Mouse (Mus musculus) ES-E14 (cell line): Measurements from ENCODE around the gene Fem1a. TPM values are rescaled to one million over a fixed set of nuclear protein-coding genes. Genes with fewer than 3 reads are reported as not detected.
A peak's percentile ranks its signal among the peaks of the same experiment; 100 is the strongest.

Experiments used
- DNase-seq: peaks from one replicate; pipeline ENCODE4 v3.0.0-alpha.2; 2013; ENCODE audit warnings: low read depth, low spot score
- H3K27ac ChIP-seq: 2 replicates; pipeline ENCODE4 v1.5.1; 2012; ENCODE audit warnings: low read depth, mild to moderate bottlenecking, low read length, moderate library complexity, mixed read lengths; ENCODE audit not compliant: poor library complexity, insufficient read depth, severe bottlenecking
- H3K36me3 ChIP-seq: 2 replicates; pipeline ENCODE4 v1.6.1; 2012; ENCODE audit warnings: mild to moderate bottlenecking, low read length, moderate library complexity, mixed read lengths; ENCODE audit not compliant: control insufficient read depth, poor library complexity, insufficient read depth, severe bottlenecking
- H3K4me1 ChIP-seq, 2 experiments: fragments of 150-350 bp in 1 of 2; sonication (generic) in 1 of 2; 2 replicates each; pipeline ENCODE4 v1.6.1; 2012; ENCODE audit warnings: low read length in 2 of 2, mild to moderate bottlenecking in 1 of 2, mixed read lengths in 1 of 2; ENCODE audit not compliant: control insufficient read depth in 2 of 2, insufficient read depth in 2 of 2, poor library complexity in 1 of 2
- H3K4me3 ChIP-seq, 2 experiments: fragments of 150-350 bp in 1 of 2; sonication (generic) in 1 of 2; 2 replicates each; pipeline ENCODE4 v1.5.1; 2012; ENCODE audit warnings: low read length in 2 of 2, low read depth in 1 of 2, mild to moderate bottlenecking in 1 of 2, mixed read lengths in 1 of 2; ENCODE audit not compliant: insufficient read depth in 1 of 2, poor library complexity in 1 of 2, severe bottlenecking in 1 of 2
- H3K9ac ChIP-seq: 2 replicates; pipeline ENCODE4 v1.6.1; 2012; ENCODE audit warnings: low read depth, mild to moderate bottlenecking, low read length, mixed read lengths; ENCODE audit not compliant: poor library complexity, insufficient read depth, severe bottlenecking
- H3K9me3 ChIP-seq: fragments of 150-350 bp; sonication (generic); 2 replicates; pipeline ENCODE4 v1.6.1; 2012; ENCODE audit warnings: low read depth, mild to moderate bottlenecking, low read length; ENCODE audit not compliant: control insufficient read depth, insufficient read depth
- CHD2 ChIP-seq: IDR thresholded peaks from 2 replicates; pipeline ENCODE4 v1.6.1; 2014; ENCODE audit warnings: mild to moderate bottlenecking, low read depth, low read length, inconsistent platforms
- HCFC1 ChIP-seq: IDR thresholded peaks from 2 replicates; pipeline ENCODE4 v1.6.1; 2012; ENCODE audit warnings: low read length, inconsistent platforms, borderline replicate concordance; ENCODE audit not compliant: insufficient read depth
- MAFK ChIP-seq: IDR thresholded peaks from 2 replicates; pipeline ENCODE4 v1.6.1; 2014; ENCODE audit warnings: mild to moderate bottlenecking, low read depth, low read length, inconsistent platforms; ENCODE audit not compliant: insufficient read depth
- ZC3H11A ChIP-seq: IDR thresholded peaks from 2 replicates; pipeline ENCODE4 v1.6.1; 2012; ENCODE audit warnings: low read depth, mild to moderate bottlenecking, inconsistent platforms, low read length, borderline replicate concordance
- ZNF384 ChIP-seq: IDR thresholded peaks from 2 replicates; pipeline ENCODE4 v1.6.1; 2012; ENCODE audit warnings: low read depth, low read length, inconsistent platforms
- in situ Hi-C, 2 experiments: fragments of 600-800 bp; cut with MboI; formaldehyde crosslinking; loops; one replicate each; pipeline ENCODE4 v1.15.1; 2025; ENCODE audit warnings: low sequenced_read_pairs in 2 of 2, inconsistent platforms in 1 of 2; ENCODE audit not compliant: unreplicated experiment in 2 of 2
- total RNA-seq: library from RNA; depleted of rRNA; stranded (reverse); fragments of 300-350 nt; gene quantifications from 2 replicates; pipeline ENCODE4 v1.2.3, GENCODE M21; 2012

The Fem1a gene
- total RNA-seq, 1 experiment, result 18.8 TPM

DNA sequence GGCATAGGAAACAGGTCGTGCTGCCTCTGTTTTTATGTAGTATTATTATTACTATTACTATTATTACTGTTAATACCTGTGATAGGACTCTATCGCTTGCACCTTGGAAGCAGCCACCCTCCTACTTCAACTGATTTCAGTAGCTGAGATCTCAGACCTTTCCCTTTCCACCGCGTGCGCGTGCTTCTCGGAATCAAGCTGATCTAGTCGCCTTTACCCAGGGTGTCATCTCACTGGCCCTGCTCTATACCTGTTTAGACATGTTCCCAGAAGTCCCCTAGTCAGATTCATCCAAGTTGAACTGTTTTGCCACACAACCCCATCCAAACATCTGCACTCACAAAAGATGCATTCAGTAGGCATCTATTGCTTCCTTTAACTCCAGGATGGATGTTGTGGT lies 23.2 kb upstream of the Fem1a start:
- H3K4me1 ChIP-seq, result peaks cover 0 to 6% of the 10 kb centered on the region in 2 experiments; a peak in 1 of 4 replicates
- no peak overlapping the region for H3K9ac ChIP-seq
- no peaks in the 10 kb centered on the region for H3K36me3 ChIP-seq
- H3K27ac ChIP-seq, result no peak overlapping the region
- TF ChIP-seq ZC3H11A (no peak), ZNF384 (no peak), CHD2 (no peak), HCFC1 (no peak), MAFK (no peak)
- DNase-seq, result no peak
- in situ Hi-C loops, result no loop called here
- no peak overlapping the region for H3K4me3 ChIP-seq
- H3K9me3 ChIP-seq, result no peaks in the 10 kb centered on the region

- no peak overlapping the region for H3K4me3 ChIP-seq
- in situ Hi-C loops, result no loop called here
Measured at GRCm38 (mm10) chr17:56233818-56234469, 22.7 kb upstream of the Fem1a start.

GRCm38 (mm10) chr17:56241541-56242401 lies 14.8 kb upstream of the Fem1a start:
- Histone ChIP-seq H3K36me3 (no peaks in the 10 kb centered on the region), H3K4me1 (peaks cover 0 to 4% of the 10 kb centered on the region in 2 experiments; a peak in 1 of 4 replicates), H3K9me3 (no peaks in the 10 kb centered on the region), H3K9ac (no peak overlapping the region), H3K27ac (no peak overlapping the region), H3K4me3 (peak overlapping the region; percentile 57 to 65)
- DNase-seq, result peak; percentile 86
- TF ChIP-seq MAFK, result no peak
- peak; percentile 51; the same call in 1 of the 2 replicates for TF ChIP-seq HCFC1
- TF ChIP-seq CHD2, result no peak
- in situ Hi-C loops, result no loop called here

More at GRCm38 (mm10) chr17:56233818-56234469, 22.7 kb upstream of the Fem1a start:
- H3K9me3 ChIP-seq, result no peaks in the 10 kb centered on the region
- TF ChIP-seq MAFK (no peak), HCFC1 (no peak), CHD2 (no peak), ZC3H11A (no peak), ZNF384 (no peak)
- DNase-seq, result peak; percentile 77
- H3K36me3 ChIP-seq, result no peaks in the 10 kb centered on the region
- H3K9ac ChIP-seq, result no peak overlapping the region
- H3K4me1 ChIP-seq, result peaks cover 0 to 6% of the 10 kb centered on the region in 2 experiments; a peak in 1 of 4 replicates
- no peak overlapping the region for H3K27ac ChIP-seq

DNA sequence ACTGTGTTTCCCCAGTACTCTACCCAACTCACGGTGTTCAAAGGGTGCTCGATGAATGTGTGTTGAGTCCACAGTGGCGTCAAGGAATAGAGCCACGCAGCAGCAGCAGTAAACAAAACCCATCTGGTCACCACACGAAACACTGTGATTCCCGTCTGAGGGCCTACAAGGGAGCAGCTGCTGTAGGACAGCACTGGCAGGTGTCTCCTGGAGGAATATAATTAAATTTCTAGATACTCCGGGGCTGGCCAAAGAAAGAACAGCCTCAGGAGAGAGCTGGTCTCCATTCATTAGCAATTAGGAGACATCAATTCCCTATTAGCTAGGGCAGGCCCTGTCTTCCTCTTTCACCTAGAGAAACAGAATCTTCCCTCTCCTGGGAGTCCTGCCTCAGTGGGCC lies 11.0 kb upstream of the Fem1a start:
- no peak overlapping the region for H3K4me3 ChIP-seq
- H3K9ac ChIP-seq, result no peak overlapping the region
- no peak for DNase-seq
- H3K36me3 ChIP-seq, result no peaks in the 10 kb centered on the region
- in situ Hi-C loops, result no loop called here
- H3K27ac ChIP-seq, result no peak overlapping the region
- TF ChIP-seq HCFC1 (no peak), CHD2 (no peak), MAFK (no peak), ZNF384 (no peak), ZC3H11A (no peak)
- no peaks in the 10 kb centered on the region for H3K9me3 ChIP-seq
- H3K4me1 ChIP-seq, result peaks cover 0 to 3% of the 10 kb centered on the region in 2 experiments; a peak in 1 of 4 replicates
